Mouse (Mus musculus): Measurements from ENCODE around the gene Kif6.

Gene Kif6

GRCm38 (mm10) chr17:49851210-49851609 lies 236.3 kb downstream of the Kif6 start:
- no peak for DNase-seq (ENCODE audit: low read depth)

GRCm38 (mm10) chr17:49852183-49852582 lies 237.2 kb downstream of the Kif6 start:
- DNase-seq (ENCODE audit: low read depth), result no peak

- no peak for DNase-seq (ENCODE audit: low read depth)
These were observed 240.8 kb downstream of the Kif6 start for GRCm38 (mm10) chr17:49855785-49856184.

- no peak for DNase-seq (ENCODE audit: low read depth)
These were observed 245.3 kb downstream of the Kif6 start for GRCm38 (mm10) chr17:49860057-49860816.

GRCm38 (mm10) chr17:49863597-49863996 lies 248.7 kb downstream of the Kif6 start:
- DNase-seq (ENCODE audit: low read depth), result no peak

- DNase-seq (ENCODE audit: low read depth), result no peak
These were observed 250.7 kb downstream of the Kif6 start for GRCm38 (mm10) chr17:49865604-49866003.

GRCm38 (mm10) chr17:49866653-49867215 lies 251.8 kb downstream of the Kif6 start:
- DNase-seq (ENCODE audit: low read depth), result no peak

GRCm38 (mm10) chr17:49867321-49868137 lies 252.6 kb downstream of the Kif6 start:
- no peak for DNase-seq (ENCODE audit: low read depth)

GRCm38 (mm10) chr17:49869246-49869645 lies 254.3 kb downstream of the Kif6 start:
- DNase-seq (ENCODE audit: low read depth), result no peak

- DNase-seq (ENCODE audit: low read depth), result no peak
These were observed 257.4 kb downstream of the Kif6 start for GRCm38 (mm10) chr17:49872305-49872704.

- DNase-seq (ENCODE audit: low read depth), result no peak
These were observed 259.8 kb downstream of the Kif6 start for GRCm38 (mm10) chr17:49874746-49875145.

GRCm38 (mm10) chr17:49875401-49875800 lies 260.5 kb downstream of the Kif6 start:
- DNase-seq (ENCODE audit: low read depth), result no peak

GRCm38 (mm10) chr17:49875939-49876651 lies 261.2 kb downstream of the Kif6 start:
- no peak for DNase-seq (ENCODE audit: low read depth)

- no peak for DNase-seq (ENCODE audit: low read depth)
These were observed 266.2 kb downstream of the Kif6 start for GRCm38 (mm10) chr17:49880919-49881744.

- no peak for DNase-seq (ENCODE audit: low read depth)
These were observed 266.9 kb downstream of the Kif6 start for GRCm38 (mm10) chr17:49881796-49882195.

GRCm38 (mm10) chr17:49883136-49883755 lies 268.3 kb downstream of the Kif6 start:
- peak; percentile 8 for DNase-seq (ENCODE audit: low read depth)

- DNase-seq (ENCODE audit: low read depth), result no peak
These were observed 270.1 kb downstream of the Kif6 start for GRCm38 (mm10) chr17:49885035-49885434.

- DNase-seq (ENCODE audit: low read depth), result no peak
These were observed 274.7 kb downstream of the Kif6 start for GRCm38 (mm10) chr17:49889629-49890028.

GRCm38 (mm10) chr17:49890861-49891260 lies 275.9 kb downstream of the Kif6 start:
- DNase-seq (ENCODE audit: low read depth), result no peak

GRCm38 (mm10) chr17:49892390-49892789 lies 277.5 kb downstream of the Kif6 start:
- no peak for DNase-seq (ENCODE audit: low read depth)

- no peak for DNase-seq (ENCODE audit: low read depth)
These were observed 279.5 kb downstream of the Kif6 start for GRCm38 (mm10) chr17:49894471-49894870.
